Mouse (Mus musculus): ENCODE results near the gene Ubap1l. TPM values are rescaled to one million over a fixed set of nuclear protein-coding genes. Genes with fewer than 3 reads are reported as not detected.

The Ubap1l gene
- total and polyA plus RNA-seq, 3 experiments = 0.13 TPM; not detected in 2

- H3K9ac ChIP-seq (ENCODE audit: insufficient read depth, low read depth) = no peak overlapping the region
- H3K9me3 ChIP-seq (replicated peaks; ENCODE audit: low read length) = no peaks in the 10 kb centered on the region
- no peaks in the 10 kb centered on the region for H3K4me1 ChIP-seq (ENCODE audit: control insufficient read depth in 1 of 2, insufficient read depth in 2 of 2)
- no peak overlapping the region for H3K4me2 ChIP-seq (ENCODE audit: insufficient read depth, low read depth, poor library complexity, severe bottlenecking)
- no peaks in the 10 kb centered on the region for H3K27me3 ChIP-seq (replicated peaks)
- H3K79me2 ChIP-seq (replicated peaks; ENCODE audit: control insufficient read depth, extremely low read depth, insufficient read depth, poor library complexity, severe bottlenecking) = no peaks in the 10 kb centered on the region
- H3K27ac ChIP-seq (ENCODE audit: insufficient read depth, low read depth) = no peak overlapping the region
- no peak for DNase-seq (ENCODE audit: extremely low read depth)
- dilution Hi-C loops (cut with MboI; ENCODE audit: extremely low pct_ligation_motif_present, extremely low pct_unique_long_range_greater_than_20kb, low sequenced_read_pairs) (no loop called here), in situ Hi-C loops (cut with MboI; ENCODE audit: low pct_ligation_motif_present, low pct_unique_long_range_greater_than_20kb, low sequenced_read_pairs) (no loop called here)
- H3K4me3 ChIP-seq (replicated peaks in 1 of 3; ENCODE audit: low read depth in 2 of 3, low read length in 2 of 3, poor library complexity in 1 of 3) = no peak overlapping the region
- peaks cover 44 to 73% of the 10 kb centered on the region in 2 experiments for H3K36me3 ChIP-seq (replicated peaks in 1 of 2; ENCODE audit: control insufficient read depth in 1 of 2, insufficient read depth in 1 of 2, low read length in 1 of 2)
- TF ChIP-seq CHD2 (IDR thresholded peaks at IDR 0.05; ENCODE audit: low read length) (no peak), MAFK (IDR thresholded peaks at IDR 0.05; ENCODE audit: insufficient replicate concordance, low read length) (peak; percentile 94), E2F4 (IDR thresholded peaks at IDR 0.05; ENCODE audit: insufficient replicate concordance, low read depth, low read length) (no peak), CHD1 (IDR thresholded peaks at IDR 0.05; ENCODE audit: low read depth, low read length) (no peak), IRF4 (IDR thresholded peaks at IDR 0.05; ENCODE audit: low read depth, low read length) (no peak)
These were observed 34.9 kb upstream of the Ubap1l start for GRCm38 (mm10) chr9:65325971-65326370.

DNA sequence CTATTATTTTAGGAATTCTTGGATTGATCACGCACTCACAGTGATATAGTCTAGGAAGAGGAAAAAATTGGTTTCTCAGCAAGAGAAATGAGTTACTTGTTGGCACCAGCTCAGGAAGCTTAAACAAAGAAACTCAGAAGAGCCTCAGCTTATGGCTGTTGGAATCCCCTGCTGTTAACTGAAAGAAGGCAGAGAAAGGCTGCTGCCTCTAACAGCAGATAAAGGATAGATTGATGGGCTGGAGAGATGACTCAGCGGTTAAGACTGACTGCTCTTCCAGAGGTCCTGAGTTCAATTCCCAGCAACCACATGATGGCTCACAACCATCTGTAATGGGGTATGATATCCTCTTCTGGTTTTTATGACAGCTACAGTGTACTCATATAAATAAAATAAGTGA lies 33.5 kb upstream of the Ubap1l start:
- H3K4me2 ChIP-seq (ENCODE audit: insufficient read depth, low read depth, poor library complexity, severe bottlenecking) = no peak overlapping the region
- no peaks in the 10 kb centered on the region for H3K4me1 ChIP-seq (ENCODE audit: control insufficient read depth in 1 of 2, insufficient read depth in 2 of 2)
- dilution Hi-C loops (cut with MboI; ENCODE audit: extremely low pct_ligation_motif_present, extremely low pct_unique_long_range_greater_than_20kb, low sequenced_read_pairs) (no loop called here), in situ Hi-C loops (cut with MboI; ENCODE audit: low pct_ligation_motif_present, low pct_unique_long_range_greater_than_20kb, low sequenced_read_pairs) (no loop called here)
- H3K27me3 ChIP-seq (replicated peaks) = no peaks in the 10 kb centered on the region
- TF ChIP-seq POLR2AphosphoS2 (IDR thresholded peaks at IDR 0.05; ENCODE audit: low read depth, low read length) = no peak
- TF ChIP-seq USF2 (conservative IDR thresholded peaks at IDR 0.05; ENCODE audit: low read depth, low read length) = no peak
- TF ChIP-seq RCOR1 (conservative IDR thresholded peaks at IDR 0.05; ENCODE audit: low read depth, low read length) = no peak
- TF ChIP-seq SIN3A (IDR thresholded peaks at IDR 0.05; ENCODE audit: low read length) = no peak
- no peak for TF ChIP-seq E2F4 (IDR thresholded peaks at IDR 0.05; ENCODE audit: insufficient replicate concordance, low read depth, low read length)
- TF ChIP-seq ZMIZ1 (IDR thresholded peaks at IDR 0.05; ENCODE audit: low read depth, low read length) = no peak
- no peak overlapping the region for H3K4me3 ChIP-seq (replicated peaks in 1 of 3; ENCODE audit: low read depth in 2 of 3, low read length in 2 of 3, poor library complexity in 1 of 3)
- no peak for DNase-seq (ENCODE audit: extremely low read depth)
- H3K9me3 ChIP-seq (replicated peaks; ENCODE audit: low read length) = no peaks in the 10 kb centered on the region
- H3K36me3 ChIP-seq (replicated peaks in 1 of 2; ENCODE audit: control insufficient read depth in 1 of 2, insufficient read depth in 1 of 2, low read length in 1 of 2) = peaks cover 39 to 68% of the 10 kb centered on the region in 2 experiments
- H3K27ac ChIP-seq (ENCODE audit: insufficient read depth, low read depth) = no peak overlapping the region
- no peaks in the 10 kb centered on the region for H3K79me2 ChIP-seq (replicated peaks; ENCODE audit: control insufficient read depth, extremely low read depth, insufficient read depth, poor library complexity, severe bottlenecking)
- H3K9ac ChIP-seq (ENCODE audit: insufficient read depth, low read depth) = no peak overlapping the region

GRCm38 (mm10) chr9:65333958-65334357 lies 26.9 kb upstream of the Ubap1l start:
- H3K9ac ChIP-seq (ENCODE audit: insufficient read depth, low read depth) = no peak overlapping the region
- H3K27ac ChIP-seq (ENCODE audit: insufficient read depth, low read depth) = no peak overlapping the region
- H3K79me2 ChIP-seq (replicated peaks; ENCODE audit: control insufficient read depth, extremely low read depth, insufficient read depth, poor library complexity, severe bottlenecking) = no peaks in the 10 kb centered on the region
- H3K4me1 ChIP-seq (ENCODE audit: control insufficient read depth in 1 of 2, insufficient read depth in 2 of 2) = no peaks in the 10 kb centered on the region
- in situ Hi-C loops (cut with MboI; ENCODE audit: low pct_ligation_motif_present, low pct_unique_long_range_greater_than_20kb, low sequenced_read_pairs) (no loop called here), dilution Hi-C loops (cut with MboI; ENCODE audit: extremely low pct_ligation_motif_present, extremely low pct_unique_long_range_greater_than_20kb, low sequenced_read_pairs) (no loop called here)
- H3K9me3 ChIP-seq (replicated peaks; ENCODE audit: low read length) = no peaks in the 10 kb centered on the region
- H3K27me3 ChIP-seq (replicated peaks) = no peaks in the 10 kb centered on the region
- H3K4me3 ChIP-seq (replicated peaks in 1 of 3; ENCODE audit: low read depth in 2 of 3, low read length in 2 of 3, poor library complexity in 1 of 3) = no peak overlapping the region
- no peak for DNase-seq (ENCODE audit: extremely low read depth)
- peaks cover 2 to 33% of the 10 kb centered on the region in 2 experiments for H3K36me3 ChIP-seq (replicated peaks in 1 of 2; ENCODE audit: control insufficient read depth in 1 of 2, insufficient read depth in 1 of 2, low read length in 1 of 2)
- no peak overlapping the region for H3K4me2 ChIP-seq (ENCODE audit: insufficient read depth, low read depth, poor library complexity, severe bottlenecking)
- TF ChIP-seq NRF1 (IDR thresholded peaks at IDR 0.05; ENCODE audit: low read depth, low read length) (no peak), MEF2A (IDR thresholded peaks at IDR 0.05; ENCODE audit: borderline replicate concordance, low read depth, low read length) (no peak), ZMIZ1 (IDR thresholded peaks at IDR 0.05; ENCODE audit: low read depth, low read length) (no peak)

All from CH12.LX (cell line).